Mouse (Mus musculus): ENCODE measurements around the gene Olfr1346. TPM values are rescaled to one million over a fixed set of nuclear protein-coding genes. Genes with fewer than 3 reads are reported as not detected.
"Not testable (repeated sequence)": the region's sequence is repeated elsewhere in the genome, so short reads cannot be mapped to it uniquely, and the experiment has no call there.

The Olfr1346 gene
- not detected in 2 replicates for polyA plus RNA-seq (2012; rRNA removed)

- no peak for DNase-seq (ENCODE audit: low read depth, low spot score)
Measured at GRCm38 (mm10) chr7:6466951-6467350, at the start of gene Olfr1346. Olfr1346 (plus strand) TSS chr7:6467101.

- DNase-seq (ENCODE audit: low read depth, low spot score) = no peak
- WGBS = 67% methylated on average over 6 of the region's 6 CpGs
Measured at GRCm38 (mm10) chr7:6419894-6420293, 47.0 kb upstream of the Olfr1346 start.

- DNase-seq (ENCODE audit: low read depth, low spot score) = no peak
- WGBS = 84% methylated on average over 3 of the region's 3 CpGs
Measured at GRCm38 (mm10) chr7:6429381-6429780, 37.5 kb upstream of the Olfr1346 start.

DNA sequence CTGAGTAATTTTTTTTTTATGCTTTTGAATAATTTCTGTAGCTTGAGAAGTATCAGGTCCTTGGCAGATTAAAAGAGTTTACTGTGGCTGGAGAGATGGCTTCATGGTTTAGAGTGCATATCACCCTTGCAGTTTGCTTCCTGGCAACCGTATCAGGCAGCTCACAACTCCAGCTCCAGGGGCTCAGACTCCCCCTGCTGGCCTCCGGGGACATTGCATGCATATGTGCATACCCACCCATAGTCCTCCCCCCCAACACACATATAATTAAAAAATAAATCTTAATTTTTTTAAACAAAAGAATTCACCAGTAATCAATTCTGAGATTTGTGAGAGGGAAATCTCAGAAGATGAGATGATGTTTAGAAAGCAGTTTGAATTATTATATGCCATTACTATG lies 36.6 kb upstream of the Olfr1346 start:
- WGBS = 32% methylated on average over 2 of the region's 2 CpGs
- DNase-seq (ENCODE audit: low read depth, low spot score) = no peak

- DNase-seq (ENCODE audit: low read depth, low spot score) = no peak
- WGBS = 64% methylated on average over 3 of the region's 3 CpGs
Measured at GRCm38 (mm10) chr7:6438388-6438787, 28.5 kb upstream of the Olfr1346 start, which contains the start of gene Olfr1344. Olfr1344 (plus strand) TSS chr7:6438688.

DNA sequence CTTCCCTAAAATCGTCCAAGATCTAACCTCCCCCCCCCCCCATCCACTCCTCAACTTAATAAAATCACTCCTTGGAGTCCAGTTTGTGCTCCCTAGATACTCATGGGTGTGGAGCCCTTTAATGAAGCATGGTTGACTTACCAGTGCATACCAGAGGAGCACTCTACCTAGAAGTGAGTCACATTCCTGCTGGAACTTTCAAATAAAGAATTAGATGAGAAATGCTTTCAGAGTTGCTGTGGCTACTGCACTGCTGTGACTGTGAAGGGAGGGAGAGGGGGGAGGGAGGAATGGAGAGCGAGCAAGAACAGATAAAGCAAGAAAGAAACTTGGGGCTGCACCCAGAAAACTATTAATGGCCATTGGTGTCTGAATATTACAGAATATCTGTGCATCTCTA lies 25.7 kb upstream of the Olfr1346 start:
- no peak for DNase-seq (ENCODE audit: low read depth, low spot score)
- WGBS = 48% methylated on average over 2 of the region's 2 CpGs

- WGBS = 84% methylated on average over 5 of the region's 5 CpGs
- DNase-seq (ENCODE audit: low read depth, low spot score) = no peak
Measured at GRCm38 (mm10) chr7:6447771-6448170, 19.1 kb upstream of the Olfr1346 start.

- DNase-seq (ENCODE audit: low read depth, low spot score) = no peak
Measured at GRCm38 (mm10) chr7:6455868-6456267, 11.0 kb upstream of the Olfr1346 start, which contains the start of gene Olfr1336. Olfr1336 (plus strand) TSS chr7:6456168.

- no peak for DNase-seq (ENCODE audit: low read depth, low spot score)
- WGBS = 39% methylated on average over 3 of the region's 3 CpGs
Measured at GRCm38 (mm10) chr7:6456399-6456798, 10.5 kb upstream of the Olfr1346 start.

DNA sequence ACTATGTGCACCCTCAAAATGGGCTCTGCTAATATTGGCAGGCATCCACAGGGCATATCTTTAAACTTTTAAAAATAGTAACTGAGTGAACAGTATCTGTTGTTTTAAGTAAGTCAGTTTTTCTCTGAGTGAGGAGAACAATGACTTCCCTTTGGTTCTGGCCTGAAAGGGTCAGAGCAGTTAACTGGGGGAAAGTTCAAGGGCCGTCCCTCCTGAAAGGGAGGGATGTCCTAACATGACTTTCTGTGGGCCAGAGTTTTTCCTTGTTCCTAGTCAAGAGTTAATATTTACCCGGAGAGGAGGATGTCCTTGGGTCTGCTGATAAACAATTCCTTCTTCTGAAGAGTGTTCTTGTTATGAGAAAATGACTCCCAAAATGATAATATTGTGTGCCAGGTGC lies 10.7 kb downstream of the Olfr1346 start:
- DNase-seq (ENCODE audit: low read depth, low spot score) = not testable (repeated sequence)
- 42% methylated on average over 2 of the region's 2 CpGs for WGBS

- no peak for DNase-seq (ENCODE audit: low read depth, low spot score)
- WGBS = 9% methylated on average over 2 of the region's 2 CpGs
Measured at GRCm38 (mm10) chr7:6486841-6487240, 19.9 kb downstream of the Olfr1346 start, which contains the start of gene Olfr5. Olfr5 (minus strand) TSS chr7:6486941.

- DNase-seq (ENCODE audit: low read depth, low spot score) = no peak
- 29% methylated on average over 1 of the region's 1 CpGs for WGBS
Measured at GRCm38 (mm10) chr7:6499655-6500054, 32.8 kb downstream of the Olfr1346 start, which contains the start of gene Olfr1347. Olfr1347 (minus strand) TSS chr7:6499755.

- 94% methylated on average over 1 of the region's 1 CpGs for WGBS
Measured at GRCm38 (mm10) chr7:6508648-6509047, 41.7 kb downstream of the Olfr1346 start, which contains the start of gene Olfr1348. Olfr1348 (minus strand) TSS chr7:6508748.

GRCm38 (mm10) chr7:6521666-6522065 lies 54.8 kb downstream of the Olfr1346 start:
- 20% methylated on average over 1 of the region's 1 CpGs for WGBS
- no peak for DNase-seq (ENCODE audit: low read depth, low spot score)

More at GRCm38 (mm10) chr7:6508648-6509047, 41.7 kb downstream of the Olfr1346 start, which contains the start of gene Olfr1348:
- no peak for DNase-seq (ENCODE audit: low read depth, low spot score)

DNA sequence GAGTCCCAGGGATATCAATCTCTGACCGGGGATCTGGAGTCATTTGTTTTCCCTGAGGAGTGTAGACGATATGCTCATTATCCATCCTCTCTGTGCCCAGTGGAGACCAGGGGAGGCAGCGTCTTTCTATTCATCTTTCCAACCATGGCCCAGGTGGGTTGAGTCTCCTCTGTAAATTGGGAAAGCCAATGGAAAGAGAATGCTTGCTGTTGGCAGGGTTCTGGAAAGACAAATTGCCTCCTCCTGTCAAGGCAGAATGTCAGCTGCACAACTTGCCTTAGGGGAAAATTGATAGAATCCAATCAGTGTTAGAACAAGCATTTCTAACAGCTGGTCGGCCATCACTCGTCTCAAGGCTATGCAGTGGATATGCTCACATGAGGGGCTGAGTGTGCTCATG lies 55.9 kb downstream of the Olfr1346 start, which contains the start of gene Olfr1349:
Gene Olfr1349, minus strand, starts transcription at position 101 of the 400 bp plus-strand sequence.
- 87% methylated on average over 5 of the region's 5 CpGs for WGBS
- DNase-seq (ENCODE audit: low read depth, low spot score) = no peak

- 56% methylated on average over 3 of the region's 3 CpGs for WGBS
- no peak for DNase-seq (ENCODE audit: low read depth, low spot score)
Measured at GRCm38 (mm10) chr7:6525001-6525400, 58.1 kb downstream of the Olfr1346 start.

- WGBS = 69% methylated on average over 5 of the region's 5 CpGs
- no peak for DNase-seq (ENCODE audit: low read depth, low spot score)
Measured at GRCm38 (mm10) chr7:6526141-6526540, 59.2 kb downstream of the Olfr1346 start.

Other genes starting within 250 kb of the Olfr1346 start
- gene Zscan5b, start 244.8 kb upstream of the Olfr1346 start, polyA plus RNA-seq (2012; rRNA removed) = not detected in 2 replicates
- gene Epp13, start 214.4 kb upstream of the Olfr1346 start, polyA plus RNA-seq (2012; rRNA removed) = 0.31 and 0.45 TPM in 2 replicates
- 0.19 and 0.31 TPM in 2 replicates for gene Zfp667, start 180.5 kb upstream of the Olfr1346 start, polyA plus RNA-seq (2012; rRNA removed)
- 0.09 and 0.12 TPM in 2 replicates for gene Zfp583, start 135.8 kb upstream of the Olfr1346 start, polyA plus RNA-seq (2012; rRNA removed)
- gene Gm3854, start 123.3 kb upstream of the Olfr1346 start, polyA plus RNA-seq (2012; rRNA removed) = 0.07 TPM in 1 of 2 replicates, not detected in the other
- gene Zfp78, start 103.8 kb upstream of the Olfr1346 start, polyA plus RNA-seq (2012; rRNA removed) = 0.10 and 0.23 TPM in 2 replicates
- gene Zfp28, start 83.8 kb upstream of the Olfr1346 start, polyA plus RNA-seq (2012; rRNA removed) = 0.60 and 0.86 TPM in 2 replicates
- gene Smim17, start 68.4 kb upstream of the Olfr1346 start, polyA plus RNA-seq (2012; rRNA removed) = not detected in 2 replicates
- not detected in 2 replicates for gene Gm20715, start 56.8 kb upstream of the Olfr1346 start, polyA plus RNA-seq (2012; rRNA removed)
- gene Olfr1344, start 28.4 kb upstream of the Olfr1346 start, polyA plus RNA-seq (2012; rRNA removed) = not detected in 2 replicates
- not detected in 2 replicates for gene Olfr1336, start 10.9 kb upstream of the Olfr1346 start, polyA plus RNA-seq (2012; rRNA removed)
- not detected in 2 replicates for gene Olfr5, start 19.8 kb downstream of the Olfr1346 start, polyA plus RNA-seq (2012; rRNA removed)
- gene Olfr1347, start 32.7 kb downstream of the Olfr1346 start, polyA plus RNA-seq (2012; rRNA removed) = not detected in 2 replicates
- gene Olfr1348, start 41.6 kb downstream of the Olfr1346 start, polyA plus RNA-seq (2012; rRNA removed) = not detected in 2 replicates
- gene Olfr1349, start 55.8 kb downstream of the Olfr1346 start, polyA plus RNA-seq (2012; rRNA removed) = not detected in 2 replicates
- gene Olfr1350, start 97.7 kb downstream of the Olfr1346 start, polyA plus RNA-seq (2012; rRNA removed) = not detected in 2 replicates
- gene Zim1, start 229.3 kb downstream of the Olfr1346 start, polyA plus RNA-seq (2012; rRNA removed) = 0.05 and 0.21 TPM in 2 replicates

All from large intestine, adult 2 months (tissue).